Mouse (Mus musculus): ENCODE results near the gene Eps8l1.

GRCm38 (mm10) chr7:4502421-4503090 lies 42.1 kb downstream of the Eps8l1 start:
- TF ChIP-seq POLR2A (IDR thresholded peaks at IDR 0.05; ENCODE audit: low read depth, low read length) (no peak), CTCF (IDR thresholded peaks at IDR 0.05; ENCODE audit: extremely low read depth, insufficient read length, insufficient replicate concordance, low read depth, low read length) (no peak)
